Mouse (Mus musculus): ENCODE data around the gene Mrpl1. TPM values are rescaled to one million over a fixed set of nuclear protein-coding genes. Genes with fewer than 3 reads are reported as not detected.

Gene Mrpl1
- 10 to 100 TPM; 14.1 to 15.1 TPM for total RNA-seq (2021)
- long read RNA-seq, experiment 1, transcript Mrpl1-201 (9 exons, 3,431 nt) = major isoform, 11 of 16 reads
- long read RNA-seq, experiment 1, partial matches to known transcripts = 1 of 16 reads
- long read RNA-seq, experiment 1, other reads (novel, unspliced or antisense) = 3 of 16 reads
- long read RNA-seq, experiment 2, transcript Mrpl1-201 (9 exons, 3,431 nt) = major isoform, 8 of 13 reads
- long read RNA-seq, experiment 2, partial matches to known transcripts = 2 of 13 reads
- long read RNA-seq, experiment 2, other reads (novel, unspliced or antisense) = 3 of 13 reads

GRCm38 (mm10) chr5:96209459-96209858 lies at the start of gene Mrpl1:
Gene Mrpl1 (plus strand): TSS chr5:96209493.
- H3K4me3 ChIP-seq = peak within 1 kb of the TSS; percentile 80
- peak within 1 kb of the TSS; percentile 91 for H3K27ac ChIP-seq
- DNase-seq (ENCODE audit: extremely low spot score in 1 of 2, low spot score in 2 of 2) = peak; percentile 16 to 17
- no peak for TF ChIP-seq CTCF (IDR thresholded peaks at IDR 0.05)
- intact Hi-C loops (cut with DNase I) = no loop called here

GRCm38 (mm10) chr5:96160467-96161262 lies 48.6 kb upstream of the Mrpl1 start:
- Histone ChIP-seq H3K4me3 (peak overlapping the region; percentile 83), H3K27ac (peak overlapping the region; percentile 89)
- DNase-seq (ENCODE audit: extremely low spot score in 1 of 2, low spot score in 2 of 2) = peak; percentile 26 to 35
- peak; percentile 8 for TF ChIP-seq CTCF (IDR thresholded peaks at IDR 0.05)
- intact Hi-C loops (cut with DNase I) = loop anchor here (5.0 kb wide), 1 partner anchor 952 kb away; the partner anchor contains the start of gene Paqr3

GRCm38 (mm10) chr5:96161263-96161577 lies 48.1 kb upstream of the Mrpl1 start:
- no peak for DNase-seq (ENCODE audit: extremely low spot score in 1 of 2, low spot score in 2 of 2)
- intact Hi-C loops (cut with DNase I) = loop anchor here (5.0 kb wide), 1 partner anchor 951 kb away; the partner anchor contains the start of gene Paqr3
- peak overlapping the region; percentile 89 for H3K27ac ChIP-seq
- peak overlapping the region; percentile 83 for H3K4me3 ChIP-seq
- TF ChIP-seq CTCF (IDR thresholded peaks at IDR 0.05) = no peak

- peak; percentile 65 to 72 for DNase-seq (ENCODE audit: extremely low spot score in 1 of 2, low spot score in 2 of 2)
- TF ChIP-seq CTCF (IDR thresholded peaks at IDR 0.05) = no peak
- Histone ChIP-seq H3K27ac (peak overlapping the region; percentile 97), H3K4me3 (peak overlapping the region; percentile 83)
- intact Hi-C loops (cut with DNase I) = loop anchor here (1.0 to 5.0 kb wide), 2 partner anchors 49 to 951 kb away; partner anchors contain the start of gene Paqr3
Observed at GRCm38 (mm10) chr5:96161578-96162398, 47.5 kb upstream of the Mrpl1 start.

GRCm38 (mm10) chr5:96162399-96163331 lies 46.6 kb upstream of the Mrpl1 start:
- no peak for TF ChIP-seq CTCF (IDR thresholded peaks at IDR 0.05)
- intact Hi-C loops (cut with DNase I) = loop anchor here (1.0 to 5.0 kb wide), 2 partner anchors 48 to 950 kb away; partner anchors contain the start of gene Paqr3
- H3K27ac ChIP-seq = peak overlapping the region; percentile 97
- H3K4me3 ChIP-seq = peak overlapping the region; percentile 83
- peak; percentile 67 to 78 for DNase-seq (ENCODE audit: extremely low spot score in 1 of 2, low spot score in 2 of 2)

GRCm38 (mm10) chr5:96163396-96164020 lies 45.8 kb upstream of the Mrpl1 start:
- no peak for DNase-seq (ENCODE audit: extremely low spot score in 1 of 2, low spot score in 2 of 2)
- Histone ChIP-seq H3K4me3 (peak overlapping the region; percentile 83), H3K27ac (peak overlapping the region; percentile 91)
- intact Hi-C loops (cut with DNase I) = loop anchor here (5.0 kb wide), 1 partner anchor 949 kb away; the partner anchor contains the start of gene Paqr3
- no peak for TF ChIP-seq CTCF (IDR thresholded peaks at IDR 0.05)

GRCm38 (mm10) chr5:96164021-96164411 lies 45.3 kb upstream of the Mrpl1 start, which contains the start of gene Cnot6l:
Gene Cnot6l (minus strand): TSS chr5:96164171.
- H3K4me3 ChIP-seq = peak within 1 kb of the TSS; percentile 83
- intact Hi-C loops (cut with DNase I) = loop anchor here (5.0 kb wide), 1 partner anchor 948 kb away; the partner anchor contains the start of gene Paqr3
- no peak for DNase-seq (ENCODE audit: extremely low spot score in 1 of 2, low spot score in 2 of 2)
- H3K27ac ChIP-seq = peak within 1 kb of the TSS; percentile 91
- TF ChIP-seq CTCF (IDR thresholded peaks at IDR 0.05) = no peak

GRCm38 (mm10) chr5:96166761-96167160 lies 42.5 kb upstream of the Mrpl1 start:
- Histone ChIP-seq H3K27ac (no peak overlapping the region), H3K4me3 (no peak overlapping the region)
- DNase-seq (ENCODE audit: extremely low spot score in 1 of 2, low spot score in 2 of 2) = no peak
- intact Hi-C loops (cut with DNase I) = no loop called here
- TF ChIP-seq CTCF (IDR thresholded peaks at IDR 0.05) = no peak

- no peak for DNase-seq (ENCODE audit: extremely low spot score in 1 of 2, low spot score in 2 of 2)
- intact Hi-C loops (cut with DNase I) = no loop called here
- no peak overlapping the region for H3K27ac ChIP-seq
- H3K4me3 ChIP-seq = no peak overlapping the region
- TF ChIP-seq CTCF (IDR thresholded peaks at IDR 0.05) = no peak
Observed at GRCm38 (mm10) chr5:96170443-96170842, 38.9 kb upstream of the Mrpl1 start.

GRCm38 (mm10) chr5:96171765-96172164 lies 37.5 kb upstream of the Mrpl1 start:
- no peak for DNase-seq (ENCODE audit: extremely low spot score in 1 of 2, low spot score in 2 of 2)
- intact Hi-C loops (cut with DNase I) = no loop called here
- no peak for TF ChIP-seq CTCF (IDR thresholded peaks at IDR 0.05)

More at GRCm38 (mm10) chr5:96171765-96172164, 37.5 kb upstream of the Mrpl1 start:
- H3K4me3 ChIP-seq = no peak overlapping the region
- no peak overlapping the region for H3K27ac ChIP-seq

Data from left cerebral cortex, adult 2 months (tissue).